Mouse (Mus musculus): Measurements from ENCODE around the gene Dzip3.

The Dzip3 gene

DNA sequence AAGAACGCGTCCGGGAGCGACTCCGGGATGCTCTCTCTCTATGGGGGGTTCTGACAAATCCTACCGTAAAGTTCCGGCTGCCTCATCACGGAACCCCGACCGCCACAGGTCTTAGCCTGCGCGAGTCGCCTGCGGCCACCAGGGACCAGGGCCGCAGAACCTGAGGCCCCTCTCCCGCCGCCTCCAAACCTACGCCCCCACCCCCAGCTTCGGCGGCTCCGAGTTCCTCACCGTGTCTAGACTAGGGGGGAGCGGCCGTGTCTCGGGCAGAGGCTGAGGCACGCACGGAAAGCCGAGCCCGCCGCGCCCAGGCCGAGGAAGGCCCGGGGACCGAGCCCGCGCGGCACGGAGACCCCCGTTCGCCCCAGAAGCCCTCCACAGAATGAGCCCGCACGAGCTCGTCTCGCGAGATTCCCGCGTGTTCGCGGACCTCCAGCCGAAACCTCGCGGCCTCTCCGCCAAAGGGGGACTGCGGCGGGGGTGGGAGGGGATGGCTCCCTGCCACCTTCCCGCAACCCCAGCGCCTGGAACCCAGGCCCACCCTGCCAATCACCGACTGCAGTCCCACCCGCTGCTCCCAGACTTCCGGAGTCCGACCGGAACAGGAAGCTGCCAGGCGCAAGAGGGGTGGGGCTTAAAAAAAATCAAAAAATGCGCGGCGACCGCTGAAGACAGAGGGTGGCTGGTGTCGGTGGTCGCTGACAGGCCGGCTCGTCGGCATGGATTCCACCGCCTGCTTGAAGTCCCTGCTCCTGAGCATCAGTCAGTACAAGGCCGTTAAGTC is at the start of gene Dzip3, which contains the start of gene Cip2a:
Gene Dzip3, minus strand, starts transcription at position 607 of the 784 bp plus-strand sequence.
Gene Cip2a, plus strand, starts transcription at position 627 of the 784 bp plus-strand sequence.
- DNase-seq (ENCODE audit: extremely low read depth, low read depth, low spot score), result no peak

GRCm38 (mm10) chr16:49040554-49041221 is 46.7 kb upstream of the Dzip3 start:
- DNase-seq (ENCODE audit: extremely low read depth, low read depth, low spot score), result no peak

DNA sequence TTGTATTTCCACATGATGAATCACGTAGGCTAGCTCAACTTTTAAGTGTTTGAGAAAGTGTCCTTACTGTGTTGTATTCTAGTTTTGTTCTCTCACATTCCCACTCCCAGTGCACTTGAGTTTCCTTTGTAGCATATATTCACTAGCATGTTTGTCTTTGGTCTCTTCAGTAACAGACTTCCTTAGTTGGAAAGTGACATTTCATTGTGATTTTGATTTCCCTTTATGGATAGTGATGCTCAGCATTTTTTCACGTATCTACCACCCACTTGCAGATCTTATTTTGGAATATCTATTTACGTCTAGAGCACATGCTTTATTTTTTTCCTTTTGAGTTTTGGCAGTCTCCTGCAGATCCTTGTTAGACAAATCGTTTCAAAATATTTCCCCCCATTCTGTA is 43.8 kb upstream of the Dzip3 start:
- no peak for DNase-seq (ENCODE audit: extremely low read depth, low read depth, low spot score)

GRCm38 (mm10) chr16:49035852-49036251 is 41.9 kb upstream of the Dzip3 start:
- no peak for DNase-seq (ENCODE audit: extremely low read depth, low read depth, low spot score)

DNA sequence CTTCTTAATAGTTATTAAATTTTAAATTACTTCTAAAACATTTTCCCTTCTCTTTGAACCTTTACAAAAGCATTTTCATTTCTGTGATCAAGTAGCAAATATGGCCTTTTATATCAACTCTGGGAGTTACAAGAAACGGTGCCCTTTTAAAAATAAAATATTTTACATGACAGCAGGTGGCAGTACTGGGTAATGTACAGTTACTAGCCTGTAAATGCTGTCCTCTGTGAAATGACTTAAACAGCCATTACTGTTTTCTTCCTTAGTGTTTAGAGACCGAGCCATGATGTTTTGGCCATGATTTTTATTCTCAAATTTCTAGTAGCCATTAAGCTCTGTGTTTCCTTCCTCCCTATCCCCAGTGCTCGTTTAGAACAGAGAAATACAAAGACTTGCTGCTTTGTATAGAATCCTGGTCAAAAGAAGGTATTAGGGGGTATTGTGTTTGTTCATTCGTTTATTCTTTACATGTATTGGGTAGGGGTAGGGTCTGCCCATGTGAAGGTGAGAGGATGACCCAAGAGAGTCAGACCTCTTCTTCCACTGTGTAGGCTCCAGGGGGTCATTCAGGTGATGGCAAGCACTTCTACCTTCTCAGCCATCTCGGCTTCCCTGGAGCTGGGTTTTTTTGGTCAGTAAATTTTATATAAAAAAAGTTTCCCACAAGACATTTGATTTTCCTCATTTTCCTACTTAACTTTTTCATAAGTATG is 22.8 kb upstream of the Dzip3 start:
- DNase-seq (ENCODE audit: extremely low read depth, low read depth, low spot score), result no peak

DNA sequence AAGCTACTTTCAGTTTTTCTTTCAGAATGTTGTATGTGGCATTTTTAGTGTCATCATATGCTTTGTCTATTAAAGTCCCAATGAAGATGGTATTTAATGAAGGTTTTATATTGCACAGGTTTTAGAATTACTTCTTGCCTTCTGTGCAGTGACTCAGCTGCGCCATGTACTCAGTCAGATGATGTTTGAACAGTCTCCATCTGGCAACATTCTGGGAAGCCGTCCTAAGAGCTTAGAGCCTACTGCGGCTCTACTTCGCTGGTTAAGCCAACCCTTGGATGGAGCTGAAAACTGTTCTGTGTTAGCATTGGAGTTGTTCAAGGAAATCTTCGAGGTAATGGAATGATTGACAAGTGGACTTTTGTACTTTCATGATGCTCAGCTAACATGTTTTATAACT is 10.2 kb upstream of the Dzip3 start:
- DNase-seq (ENCODE audit: extremely low read depth, low read depth, low spot score), result no peak

DNA sequence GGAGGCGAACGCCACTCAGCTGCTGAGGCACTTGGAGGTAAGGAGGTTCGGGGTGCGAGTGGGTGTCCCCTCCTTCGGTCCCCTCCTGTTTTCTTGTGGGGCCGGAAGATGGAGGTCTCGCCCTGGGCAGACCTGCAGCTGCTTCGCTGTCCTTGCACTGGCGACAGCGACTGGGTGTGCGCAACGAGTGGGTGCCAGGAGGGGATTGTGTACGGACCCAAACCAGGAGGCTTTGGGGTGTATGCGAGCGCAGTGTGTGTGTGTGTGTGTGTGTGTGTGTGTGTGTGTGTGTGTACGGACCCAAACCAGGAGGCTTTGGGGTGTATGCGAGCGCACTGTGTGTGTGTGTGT is 353 bp upstream of the Dzip3 start:
- DNase-seq (ENCODE audit: extremely low read depth, low read depth, low spot score), result no peak

DNA sequence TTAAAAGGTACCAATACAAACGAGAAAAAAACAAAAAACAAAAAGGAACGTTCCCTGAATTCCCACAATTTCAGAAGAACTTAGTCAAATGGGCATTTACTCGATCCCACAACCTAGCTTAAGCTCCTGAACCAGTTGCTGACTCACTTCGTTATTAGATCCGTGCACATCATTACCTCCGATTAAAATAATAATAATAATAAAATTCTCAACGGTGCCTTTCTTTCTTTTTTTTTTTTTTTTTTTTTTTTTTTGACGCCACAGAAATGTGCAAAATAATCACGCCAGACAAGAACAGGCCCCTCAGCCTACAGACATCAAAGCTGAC is 770 bp downstream of the Dzip3 start:
- DNase-seq (ENCODE audit: extremely low read depth, low read depth, low spot score), result no peak

- no peak for DNase-seq (ENCODE audit: extremely low read depth, low read depth, low spot score)
Observed at GRCm38 (mm10) chr16:48992437-48993230, 1.3 kb downstream of the Dzip3 start.

DNA sequence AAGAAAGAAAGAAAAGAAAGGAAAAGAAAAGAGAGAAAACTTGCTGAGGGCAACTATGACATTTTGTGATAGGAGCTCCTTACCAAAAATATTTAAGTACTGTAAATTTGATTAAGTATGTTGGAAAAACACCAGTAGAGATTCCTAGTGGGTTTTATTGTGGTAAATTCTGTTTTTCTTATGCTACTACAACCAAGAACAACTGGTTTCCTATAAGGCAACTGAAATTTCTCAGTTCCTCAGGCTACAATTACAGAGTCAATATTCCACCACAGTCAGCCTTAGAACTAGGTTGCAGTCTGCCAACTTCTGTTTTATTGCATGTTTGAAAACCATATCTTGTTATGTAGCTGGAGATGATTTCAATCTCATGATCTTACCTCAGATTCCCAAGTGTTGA is 4.3 kb downstream of the Dzip3 start:
- DNase-seq (ENCODE audit: extremely low read depth, low read depth, low spot score), result no peak

DNA sequence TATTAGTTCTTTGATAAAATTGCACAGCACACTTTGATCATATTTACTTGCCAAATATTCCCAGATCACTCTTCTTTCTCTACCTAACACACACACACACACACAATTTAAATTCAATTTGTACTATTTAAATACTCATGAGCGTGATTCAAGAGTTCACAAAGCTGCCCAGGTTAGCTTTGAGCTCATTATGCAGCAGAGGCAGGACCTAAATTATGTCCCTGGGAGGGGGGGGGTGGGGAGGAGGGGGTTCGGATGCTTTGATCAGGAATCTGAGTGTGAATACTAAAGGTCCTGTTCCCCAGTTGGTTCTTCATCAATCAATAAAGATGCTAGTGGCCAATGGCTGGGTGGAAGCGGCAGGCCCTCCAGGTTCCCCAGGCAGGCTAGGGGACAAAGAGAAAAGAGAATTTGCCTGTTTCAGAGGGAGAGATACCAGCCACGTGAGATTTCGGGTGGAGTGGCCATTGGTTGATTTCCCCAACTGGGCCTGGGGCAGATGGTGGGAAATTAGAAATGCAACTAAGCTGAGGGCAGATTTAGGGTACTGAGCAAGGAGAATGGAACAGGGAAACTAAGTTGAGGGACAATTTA is 8.8 kb downstream of the Dzip3 start:
- no peak for DNase-seq (ENCODE audit: extremely low read depth, low read depth, low spot score)

DNA sequence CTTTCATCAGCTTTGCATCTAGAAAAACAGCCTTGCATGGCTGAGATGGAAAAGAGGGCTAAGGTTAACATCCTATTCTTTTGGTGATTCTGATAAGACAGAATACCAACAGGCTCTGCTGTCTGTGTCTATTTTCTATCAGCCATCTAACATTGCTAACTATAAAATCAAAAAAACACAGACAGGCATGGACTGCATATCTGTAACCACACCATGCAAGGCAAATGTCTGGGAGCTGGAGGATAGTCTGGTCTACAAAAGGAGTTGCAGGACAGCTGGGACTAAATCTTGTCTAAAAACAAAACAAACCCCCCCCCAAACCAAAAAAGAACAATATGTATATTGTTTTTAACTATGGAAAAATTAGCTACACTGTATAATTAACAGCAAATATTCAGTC is 14.0 kb downstream of the Dzip3 start:
- no peak for DNase-seq (ENCODE audit: extremely low read depth, low read depth, low spot score)

- no peak for DNase-seq (ENCODE audit: extremely low read depth, low read depth, low spot score)
Observed at GRCm38 (mm10) chr16:48973548-48973947, 20.4 kb downstream of the Dzip3 start.

DNA sequence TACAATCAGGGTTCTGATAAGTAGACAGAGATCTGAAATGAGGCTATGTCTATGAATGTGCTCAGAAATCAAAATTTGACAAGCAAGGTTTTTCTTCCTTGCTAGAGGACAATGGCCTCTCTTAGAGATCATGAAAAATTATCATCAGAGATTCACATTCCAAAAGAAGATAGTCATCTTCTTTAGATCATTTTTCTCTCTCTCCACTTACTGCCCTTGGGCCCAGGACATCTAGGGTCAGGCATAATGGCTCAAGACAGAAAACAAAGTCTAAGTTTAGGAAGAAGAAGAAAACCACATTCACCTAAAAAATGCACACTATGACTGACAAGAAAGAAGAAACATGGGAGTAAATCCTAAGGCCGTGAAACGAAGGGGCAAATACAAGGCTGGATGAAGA is 21.0 kb downstream of the Dzip3 start:
- no peak for DNase-seq (ENCODE audit: extremely low read depth, low read depth, low spot score)

DNA sequence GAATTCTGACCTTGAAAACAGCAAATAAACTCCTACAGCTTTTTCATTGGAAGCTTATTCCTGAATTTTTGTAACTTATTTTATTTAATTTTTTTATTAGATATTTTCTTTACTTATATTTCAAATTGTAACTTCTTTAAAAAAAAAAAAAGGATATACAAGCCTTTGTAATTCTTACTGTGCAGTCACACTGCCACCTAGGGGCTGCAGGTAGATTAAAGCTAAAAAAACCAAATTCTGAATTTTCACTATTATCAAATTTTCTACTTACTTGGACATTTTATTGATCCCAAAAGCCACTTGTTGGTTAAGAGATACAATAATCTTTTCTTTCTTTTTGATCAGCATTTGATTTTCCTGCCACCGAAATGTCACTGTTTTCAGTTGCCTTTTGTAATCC is 52.2 kb downstream of the Dzip3 start:
- DNase-seq (ENCODE audit: extremely low read depth, low read depth, low spot score), result no peak

DNA sequence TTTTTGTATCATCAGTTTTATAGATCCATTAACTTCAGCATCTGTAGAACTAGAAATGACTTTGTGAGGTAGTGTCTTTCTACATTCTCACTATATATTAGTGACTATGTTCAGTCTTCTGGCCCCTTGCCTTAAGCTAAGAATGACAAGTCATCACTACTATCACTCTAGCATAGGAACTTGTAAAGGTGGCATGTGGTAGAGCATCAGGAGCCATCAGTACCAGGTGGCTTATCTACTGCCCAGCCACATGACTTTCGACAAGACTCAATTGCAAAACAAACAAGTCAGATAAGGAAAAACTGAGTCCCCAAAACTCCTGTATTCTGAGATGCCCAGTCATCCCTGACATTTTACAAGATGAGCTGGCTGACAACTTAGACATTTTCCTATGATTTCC is 70.2 kb downstream of the Dzip3 start:
- no peak for DNase-seq (ENCODE audit: extremely low read depth, low read depth, low spot score)

- DNase-seq (ENCODE audit: extremely low read depth, low read depth, low spot score), result no peak
Observed at GRCm38 (mm10) chr16:48913206-48913605, 80.8 kb downstream of the Dzip3 start.

GRCm38 (mm10) chr16:48911184-48911583 is 82.8 kb downstream of the Dzip3 start:
- no peak for DNase-seq (ENCODE audit: extremely low read depth, low read depth, low spot score)

- no peak for DNase-seq (ENCODE audit: extremely low read depth, low read depth, low spot score)
Observed at GRCm38 (mm10) chr16:48899868-48900267, 94.1 kb downstream of the Dzip3 start.

GRCm38 (mm10) chr16:48890733-48891132 is 103.2 kb downstream of the Dzip3 start:
- no peak for DNase-seq (ENCODE audit: extremely low read depth, low read depth, low spot score)
